Mouse (Mus musculus): Measurements from ENCODE around the gene Sept9. TPM values are rescaled to one million over a fixed set of nuclear protein-coding genes. Genes with fewer than 3 reads are reported as not detected.

Sept9 gene
- polyA plus RNA-seq, 1 experiment from 2014 or later = 105 TPM

DNA sequence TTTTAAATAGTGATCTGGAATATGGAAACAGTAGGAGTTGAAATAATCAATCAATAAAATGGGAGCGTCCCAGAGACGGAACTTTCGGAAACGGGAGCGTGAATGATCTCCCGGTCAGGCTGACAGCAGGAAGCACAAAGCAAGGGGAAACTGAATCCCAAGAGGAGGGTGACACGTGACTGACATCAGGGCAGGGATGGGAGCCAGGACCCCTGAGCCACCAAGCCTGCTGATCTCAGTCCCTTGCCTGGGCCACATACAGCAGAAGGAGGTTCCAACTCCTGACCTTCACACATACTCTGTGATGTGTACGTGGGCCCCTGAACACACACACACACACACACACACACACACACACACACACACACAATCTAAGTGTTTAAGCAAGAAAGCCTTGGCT is 37.9 kb upstream of the Sept9 start:
- no peak overlapping the region for H3K27ac ChIP-seq (replicated peaks)
- no peak for ATAC-seq (ENCODE audit: low read depth)
- H3K4me1 ChIP-seq (replicated peaks) = no peaks in the 10 kb centered on the region
- peaks cover 42% of the 10 kb centered on the region for H3K36me3 ChIP-seq
- no peaks in the 10 kb centered on the region for H3K27me3 ChIP-seq
- H3K9ac ChIP-seq = no peak overlapping the region
- no peak overlapping the region for H3K4me2 ChIP-seq
- WGBS = 81% methylated on average over 8 of the region's 8 CpGs
- H3K9me3 ChIP-seq = no peaks in the 10 kb centered on the region
- H3K4me3 ChIP-seq = no peak overlapping the region

DNA sequence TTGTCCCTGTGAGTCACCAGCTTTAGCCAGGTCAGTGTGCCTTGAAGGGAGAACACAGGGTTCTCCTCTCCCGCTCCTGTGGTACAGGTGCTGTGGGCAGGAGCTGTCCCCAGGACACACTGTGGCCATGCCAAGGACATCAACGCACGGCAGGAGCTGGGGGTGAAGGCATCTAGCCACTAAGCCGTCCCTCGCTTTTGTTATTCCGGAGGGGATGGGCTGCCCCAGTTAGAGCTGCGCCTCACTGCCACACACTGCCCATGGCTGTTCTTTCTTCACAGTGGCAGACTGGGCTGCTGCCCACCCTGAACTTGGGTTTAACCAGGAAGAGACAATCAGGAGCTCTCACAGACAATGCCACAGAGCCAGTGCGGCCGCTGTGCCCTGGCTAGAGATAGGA is 36.4 kb upstream of the Sept9 start:
- ATAC-seq (ENCODE audit: low read depth) = no peak
- Histone ChIP-seq H3K27me3 (no peaks in the 10 kb centered on the region), H3K9ac (no peak overlapping the region), H3K9me3 (no peaks in the 10 kb centered on the region), H3K4me3 (no peak overlapping the region), H3K27ac (replicated peaks) (no peak overlapping the region), H3K36me3 (peaks cover 28% of the 10 kb centered on the region), H3K4me1 (replicated peaks) (no peaks in the 10 kb centered on the region), H3K4me2 (no peak overlapping the region)
- 75% methylated on average over 9 of the region's 9 CpGs for WGBS

DNA sequence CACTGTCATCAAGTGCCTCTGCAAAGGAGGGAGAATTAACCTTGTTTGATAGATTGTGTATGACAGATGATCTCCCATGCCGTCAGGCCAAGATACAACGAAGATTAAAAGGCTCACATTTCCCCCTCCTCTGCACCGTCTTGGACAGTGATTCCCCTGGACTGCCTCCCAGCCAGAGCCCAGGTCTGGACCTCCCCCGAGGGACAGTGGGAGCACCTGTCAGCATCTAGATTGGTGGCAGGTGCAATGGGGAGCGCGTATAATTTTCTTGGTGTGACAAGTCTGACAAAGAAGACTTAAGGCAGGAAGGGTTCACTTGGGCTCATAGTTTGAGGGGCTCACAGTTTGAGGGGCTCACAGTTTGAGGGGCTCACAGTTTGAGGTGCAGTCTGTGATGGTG is 35.7 kb upstream of the Sept9 start:
- Histone ChIP-seq H3K27me3 (no peaks in the 10 kb centered on the region), H3K4me3 (no peak overlapping the region), H3K9me3 (no peaks in the 10 kb centered on the region), H3K4me1 (replicated peaks) (no peaks in the 10 kb centered on the region), H3K27ac (replicated peaks) (no peak overlapping the region), H3K36me3 (peaks cover 21% of the 10 kb centered on the region), H3K9ac (no peak overlapping the region), H3K4me2 (no peak overlapping the region)
- no peak for ATAC-seq (ENCODE audit: low read depth)
- WGBS = 88% methylated on average over 6 of the region's 6 CpGs

DNA sequence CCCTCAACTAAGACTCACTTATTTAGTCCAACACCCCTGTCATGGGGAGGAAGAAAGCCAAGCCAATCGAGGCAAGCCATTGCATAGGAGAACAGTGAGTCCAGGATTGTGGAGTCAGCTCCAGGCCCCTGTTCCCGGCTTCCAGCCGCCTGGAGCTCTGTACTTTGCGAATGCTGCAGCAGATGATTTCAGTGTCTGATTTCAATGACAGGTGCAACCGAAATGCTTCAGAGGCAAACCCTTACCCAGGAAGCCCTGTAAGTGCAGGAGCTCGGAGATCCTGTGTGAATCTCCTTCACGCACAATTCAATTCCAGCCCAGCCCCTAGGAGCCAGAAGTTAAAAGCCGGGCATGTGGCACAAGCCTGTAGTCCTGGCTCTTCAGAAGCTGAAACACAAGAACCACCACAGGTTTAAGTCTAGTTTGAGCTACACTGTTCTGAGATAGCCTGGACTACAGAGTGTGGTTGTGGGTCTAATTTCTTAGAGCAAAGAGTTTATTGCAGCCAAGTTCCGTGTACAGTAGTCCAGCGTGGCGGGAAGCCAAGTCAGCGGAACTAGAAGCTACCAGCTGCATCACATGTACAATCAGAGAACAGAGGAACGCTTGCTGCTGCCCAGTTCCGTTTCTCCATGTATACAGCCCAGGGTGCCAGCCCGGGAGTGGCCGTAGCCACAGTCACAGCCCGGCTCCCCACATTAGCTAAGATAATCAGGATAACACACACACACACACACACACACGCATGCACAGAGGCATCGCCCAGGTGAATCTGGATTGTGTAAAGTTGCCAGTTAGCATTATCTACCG is 31.0 kb upstream of the Sept9 start:
- ATAC-seq (ENCODE audit: low read depth) = no peak
- Histone ChIP-seq H3K27me3 (no peaks in the 10 kb centered on the region), H3K36me3 (no peaks in the 10 kb centered on the region), H3K27ac (replicated peaks) (no peak overlapping the region), H3K9me3 (no peaks in the 10 kb centered on the region), H3K4me2 (no peak overlapping the region), H3K9ac (no peak overlapping the region), H3K4me3 (no peak overlapping the region), H3K4me1 (replicated peaks) (peaks cover 8% of the 10 kb centered on the region; the same call in 1 of the 2 replicates)
- 85% methylated on average over 20 of the region's 20 CpGs for WGBS

DNA sequence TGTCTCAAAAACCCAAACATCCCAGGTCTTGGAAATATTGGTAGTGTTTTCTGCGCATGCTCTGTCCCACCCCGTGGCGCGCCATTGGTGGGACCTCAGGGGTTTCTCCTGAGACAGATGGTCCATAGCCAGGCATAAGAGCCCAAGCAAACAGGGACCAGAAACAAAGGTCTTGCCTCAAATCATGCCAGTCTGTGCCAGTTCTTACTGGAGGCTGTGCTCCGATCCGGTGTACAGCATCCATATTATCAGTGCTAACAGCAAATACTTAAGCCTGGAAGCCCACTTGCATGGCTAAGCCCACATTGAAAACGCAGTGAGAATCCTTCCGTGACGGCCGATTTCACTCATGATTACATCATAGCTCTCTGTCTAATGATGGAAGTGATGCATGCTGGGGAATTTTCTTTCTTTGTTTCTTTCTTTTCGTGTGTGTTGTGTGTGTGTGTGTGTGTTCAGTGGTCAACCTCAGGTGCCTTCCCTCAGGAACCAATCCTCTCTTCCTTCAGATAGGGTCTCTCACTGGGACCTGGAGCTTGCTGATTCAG is 30.3 kb upstream of the Sept9 start:
- H3K4me2 ChIP-seq = no peak overlapping the region
- no peaks in the 10 kb centered on the region for H3K9me3 ChIP-seq
- H3K4me1 ChIP-seq (replicated peaks) = peaks cover 15% of the 10 kb centered on the region
- 88% methylated on average over 11 of the region's 11 CpGs for WGBS
- ATAC-seq (ENCODE audit: low read depth) = no peak
- H3K36me3 ChIP-seq = no peaks in the 10 kb centered on the region
- no peak overlapping the region for H3K4me3 ChIP-seq
- no peak overlapping the region for H3K9ac ChIP-seq
- H3K27me3 ChIP-seq = no peaks in the 10 kb centered on the region
- no peak overlapping the region for H3K27ac ChIP-seq (replicated peaks)

DNA sequence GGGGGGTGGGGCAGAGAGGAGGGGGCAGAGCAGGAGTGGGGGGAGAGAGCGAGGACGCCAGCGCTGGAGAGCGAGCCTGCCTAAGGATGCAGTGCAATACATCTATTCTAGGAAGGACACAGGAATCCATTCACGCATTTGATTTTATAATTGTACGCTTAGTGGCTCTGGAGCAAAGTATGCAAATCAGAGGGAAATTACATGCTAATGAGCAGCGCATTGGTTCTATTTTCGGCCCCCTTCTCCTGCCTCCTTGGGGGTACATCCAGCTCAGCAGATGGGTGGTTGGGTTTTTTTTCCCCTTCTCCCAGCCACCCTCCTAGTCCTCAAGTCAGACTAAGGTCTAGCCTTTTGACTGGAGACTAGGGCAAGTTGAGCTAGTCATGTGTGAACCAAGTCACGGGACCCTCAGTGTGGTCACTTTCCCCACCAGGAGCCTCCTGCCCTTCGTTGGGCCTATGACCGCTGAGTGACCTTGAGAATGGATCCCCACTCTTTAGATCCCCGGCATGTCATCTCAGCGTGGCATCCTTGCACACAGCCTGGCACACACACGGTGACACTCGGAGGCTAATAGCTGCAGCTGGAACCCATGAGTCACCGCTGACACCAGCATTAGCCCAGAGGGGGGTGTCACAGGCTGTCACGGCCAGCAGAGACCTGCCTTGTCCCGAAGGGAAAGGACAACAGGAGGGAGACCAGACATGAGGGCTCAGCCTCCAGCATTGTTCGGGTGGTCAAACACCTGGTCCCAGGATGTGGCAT is 29.5 kb upstream of the Sept9 start:
- 72% methylated on average over 19 of the region's 19 CpGs for WGBS
- Histone ChIP-seq H3K9me3 (no peaks in the 10 kb centered on the region), H3K4me3 (no peak overlapping the region), H3K36me3 (no peaks in the 10 kb centered on the region), H3K27me3 (no peaks in the 10 kb centered on the region), H3K4me1 (replicated peaks) (peaks cover 23% of the 10 kb centered on the region), H3K9ac (no peak overlapping the region), H3K27ac (replicated peaks) (no peak overlapping the region), H3K4me2 (no peak overlapping the region)
- no peak for ATAC-seq (ENCODE audit: low read depth)

DNA sequence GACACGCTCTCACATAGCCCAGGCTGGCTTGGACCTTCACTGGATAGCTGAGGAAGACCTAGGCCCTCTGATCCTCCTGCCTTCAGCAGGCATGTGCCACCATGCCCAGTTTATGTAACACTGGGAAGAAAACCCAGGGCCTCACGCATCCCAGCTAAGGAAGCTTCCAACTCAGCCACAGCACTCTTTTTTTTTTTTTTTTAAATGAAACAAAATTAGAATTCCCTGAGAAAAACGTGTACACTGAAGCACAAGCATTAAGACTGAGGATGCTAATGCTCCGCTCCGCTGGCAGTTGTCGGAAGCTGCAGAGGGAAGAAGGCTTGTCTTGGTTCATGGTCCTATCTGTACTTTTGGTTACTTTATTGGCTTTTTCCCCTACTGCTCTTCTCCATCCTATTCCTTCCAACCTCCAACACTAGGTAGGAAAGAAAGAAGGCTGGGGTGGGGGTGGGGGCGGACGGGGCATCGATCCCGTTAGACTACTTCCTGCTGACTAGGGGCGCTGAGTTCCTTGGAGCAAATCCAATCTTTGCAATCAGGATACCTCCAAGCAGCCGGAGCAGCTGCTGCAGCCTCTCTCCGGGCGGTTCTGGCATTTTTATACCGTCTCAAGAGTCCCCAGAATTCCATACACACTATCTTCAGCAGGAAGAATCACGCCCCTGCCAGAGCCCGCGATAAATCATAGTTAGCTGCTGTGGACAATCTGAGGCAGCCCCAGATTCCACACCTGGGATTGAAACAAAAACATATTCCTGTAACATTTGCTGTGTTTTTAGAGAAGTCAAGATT is 25.2 kb upstream of the Sept9 start:
- H3K9ac ChIP-seq = peak overlapping the region; percentile 56
- whole genome bisulfite sequencing = 39% methylated on average over 18 of the region's 18 CpGs
- peaks cover 34% of the 10 kb centered on the region for H3K4me1 ChIP-seq (replicated peaks)
- peak overlapping the region; percentile 16 for H3K4me3 ChIP-seq
- H3K36me3 ChIP-seq = no peaks in the 10 kb centered on the region
- peak overlapping the region; percentile 69 for H3K27ac ChIP-seq (replicated peaks)
- ATAC-seq (ENCODE audit: low read depth) = no peak
- H3K4me2 ChIP-seq = peak overlapping the region; percentile 45
- no peaks in the 10 kb centered on the region for H3K9me3 ChIP-seq
- no peaks in the 10 kb centered on the region for H3K27me3 ChIP-seq

DNA sequence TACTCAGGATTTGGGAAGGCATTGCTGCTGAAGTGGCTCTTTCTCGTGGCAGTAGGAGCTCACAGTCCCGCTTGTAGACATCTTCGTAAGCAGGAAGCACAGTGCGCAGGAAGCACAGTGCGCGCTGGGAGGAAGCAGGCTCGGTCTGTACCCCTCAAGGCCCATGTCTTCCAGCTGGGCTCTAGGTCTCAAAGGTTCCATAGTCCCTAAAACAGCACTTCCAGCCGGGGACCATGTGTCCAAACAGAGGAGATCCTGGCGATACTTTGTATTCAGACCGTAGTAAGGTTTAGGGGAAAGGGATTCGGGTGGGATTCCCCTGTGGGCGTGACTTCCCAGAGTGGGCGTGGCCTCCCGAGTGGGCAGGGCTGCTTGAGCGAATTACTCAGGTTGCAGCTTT is 24.5 kb upstream of the Sept9 start:
- Histone ChIP-seq H3K4me1 (replicated peaks) (peaks cover 31% of the 10 kb centered on the region), H3K9me3 (peaks cover under 1% of the 10 kb centered on the region), H3K27me3 (no peaks in the 10 kb centered on the region), H3K4me2 (peak overlapping the region; percentile 45), H3K4me3 (peak overlapping the region; percentile 16), H3K9ac (peak overlapping the region; percentile 56), H3K27ac (replicated peaks) (peak overlapping the region; percentile 69), H3K36me3 (no peaks in the 10 kb centered on the region)
- 43% methylated on average over 15 of the region's 15 CpGs for WGBS
- no peak for ATAC-seq (ENCODE audit: low read depth)

DNA sequence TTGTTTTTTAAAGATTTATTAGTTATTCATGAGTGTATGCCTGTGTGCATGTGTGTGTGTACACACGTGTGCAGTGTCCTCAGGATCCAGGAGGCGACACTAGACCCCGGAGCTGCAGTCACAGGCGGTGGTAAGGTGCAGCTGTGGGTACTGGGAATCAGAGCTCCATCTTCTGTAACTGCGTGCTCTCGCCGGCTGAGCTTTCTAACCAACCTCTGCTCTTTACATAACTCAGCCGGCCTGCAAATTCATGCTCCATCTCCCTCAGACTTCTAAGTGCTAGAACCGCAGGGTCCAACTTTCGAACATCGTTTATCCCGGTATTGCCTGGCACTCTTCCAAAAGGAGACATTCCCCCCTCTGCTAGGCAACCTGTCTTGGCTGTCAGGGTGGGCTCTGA is 24.0 kb upstream of the Sept9 start:
- Histone ChIP-seq H3K9me3 (peaks cover 3% of the 10 kb centered on the region), H3K4me3 (no peak overlapping the region), H3K9ac (no peak overlapping the region), H3K27ac (replicated peaks) (peak overlapping the region; percentile 69; the same call in 1 of the 2 replicates), H3K4me2 (peak overlapping the region; percentile 45; the same call in 1 of the 2 replicates), H3K27me3 (no peaks in the 10 kb centered on the region), H3K4me1 (replicated peaks) (peaks cover 27% of the 10 kb centered on the region), H3K36me3 (no peaks in the 10 kb centered on the region)
- 68% methylated on average over 12 of the region's 12 CpGs for WGBS
- ATAC-seq (ENCODE audit: low read depth) = no peak

DNA sequence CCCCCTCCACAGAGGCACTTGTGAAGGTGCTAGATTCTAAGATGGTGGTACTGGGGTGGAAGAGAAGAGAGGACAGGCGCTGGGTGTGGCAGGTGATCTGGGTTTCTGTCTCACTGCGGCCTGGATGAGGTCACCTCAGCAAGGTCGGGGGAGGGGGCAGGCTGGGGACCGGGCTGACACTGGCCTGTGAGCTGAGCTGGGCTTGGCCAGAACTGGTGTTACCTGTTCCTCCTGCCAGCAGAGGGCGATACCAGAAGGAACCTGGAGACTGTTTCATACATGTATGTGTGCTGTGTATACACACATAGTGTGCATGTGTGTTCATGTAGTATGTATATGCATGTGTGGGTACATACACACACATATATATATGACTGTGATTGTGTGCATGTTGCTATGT is 23.2 kb upstream of the Sept9 start:
- WGBS = 38% methylated on average over 5 of the region's 5 CpGs
- Histone ChIP-seq H3K36me3 (no peaks in the 10 kb centered on the region), H3K9me3 (peaks cover 9% of the 10 kb centered on the region), H3K4me3 (no peak overlapping the region), H3K4me1 (replicated peaks) (peaks cover 27% of the 10 kb centered on the region), H3K27ac (replicated peaks) (no peak overlapping the region), H3K9ac (no peak overlapping the region), H3K4me2 (no peak overlapping the region), H3K27me3 (no peaks in the 10 kb centered on the region)
- no peak for ATAC-seq (ENCODE audit: low read depth)

DNA sequence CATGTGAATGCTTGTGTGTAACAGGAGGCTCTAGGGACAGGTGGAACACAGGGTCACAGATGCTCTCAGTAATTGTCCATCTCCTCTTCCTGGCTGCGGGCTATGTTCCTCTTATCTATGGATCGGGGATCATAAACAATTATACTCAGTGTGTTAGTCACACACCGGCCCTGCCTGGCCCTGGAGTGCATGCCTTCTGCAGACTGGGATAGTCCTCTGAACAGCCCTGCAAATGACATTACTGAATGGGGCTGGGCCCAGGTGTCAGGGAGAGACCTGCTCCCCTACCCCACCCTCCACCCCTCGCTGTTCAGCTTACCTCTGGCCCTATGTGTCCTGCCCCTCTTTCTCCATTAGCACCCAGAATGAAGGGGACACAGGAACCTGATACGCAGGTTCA is 22.6 kb upstream of the Sept9 start:
- ATAC-seq (ENCODE audit: low read depth) = peak; percentile 40; the same call in 1 of the 2 replicates
- WGBS = 68% methylated on average over 5 of the region's 5 CpGs
- Histone ChIP-seq H3K4me3 (no peak overlapping the region), H3K27me3 (no peaks in the 10 kb centered on the region), H3K9me3 (peaks cover 15% of the 10 kb centered on the region), H3K9ac (no peak overlapping the region), H3K4me2 (no peak overlapping the region), H3K4me1 (replicated peaks) (peaks cover 27% of the 10 kb centered on the region), H3K36me3 (no peaks in the 10 kb centered on the region), H3K27ac (replicated peaks) (0 out of 2 replicates have a peak overlapping the region, but pooled peaks have one; percentile 6)
